Mouse (Mus musculus): ENCODE measurements around the gene Srp14. TPM values are rescaled to one million over a fixed set of nuclear protein-coding genes. Genes with fewer than 3 reads are reported as not detected.

Gene Srp14
- total RNA-seq, 2 experiments from 2014 or later = 131 to 136 TPM

- peak in 1 of 2 experiments; percentile 47 for DNase-seq
Measured at GRCm38 (mm10) chr2:118431589-118431988, 47.9 kb downstream of the Srp14 start.

DNA sequence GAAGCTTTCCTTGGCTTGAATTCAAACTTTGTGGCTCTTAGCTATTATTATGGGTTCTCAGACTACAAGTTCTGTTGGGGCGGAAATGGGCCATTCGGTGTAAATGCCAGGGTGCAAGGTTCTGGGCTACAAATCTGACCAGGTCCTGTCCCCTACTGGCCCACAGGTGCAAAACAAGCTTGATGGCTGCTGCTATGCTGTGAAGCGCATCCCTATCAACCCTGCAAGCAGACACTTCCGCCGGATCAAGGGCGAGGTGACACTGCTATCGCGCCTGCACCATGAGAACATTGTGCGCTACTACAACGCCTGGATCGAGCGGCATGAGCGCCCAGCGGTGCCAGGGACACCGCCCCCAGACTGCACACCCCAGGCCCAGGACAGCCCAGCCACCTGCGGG is 48.9 kb downstream of the Srp14 start:
- no peak for DNase-seq

GRCm38 (mm10) chr2:118429297-118429696 is 50.2 kb downstream of the Srp14 start:
- DNase-seq = no peak

DNA sequence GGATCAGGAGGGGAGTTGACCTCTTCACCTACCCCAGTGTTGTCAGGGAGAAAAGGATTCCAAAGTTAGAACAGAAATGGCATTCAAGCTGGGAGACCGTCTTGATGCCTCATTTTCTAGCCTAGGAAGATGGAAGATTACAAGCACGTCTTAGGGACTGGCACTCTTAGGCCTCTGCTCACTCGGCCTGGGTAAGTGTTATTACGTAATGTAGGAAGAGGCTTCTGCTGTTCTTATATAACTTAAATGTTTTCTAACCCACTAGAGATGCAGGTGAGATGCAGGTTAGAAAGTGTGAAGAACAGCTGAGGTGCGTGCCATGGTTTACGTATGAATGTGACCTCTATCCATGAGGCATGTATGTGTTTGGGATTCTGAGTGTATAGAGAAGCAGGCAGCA is 51.2 kb downstream of the Srp14 start:
- no peak for DNase-seq

Other genes with a start within 250 kb of the Srp14 start
- not detected for gene Fsip1, start 222.7 kb downstream of the Srp14 start, total RNA-seq (2021)
- under 1 TPM in 1 of 2 experiments, not detected in 1; 0.07 TPM for gene Gpr176, start 106.3 kb downstream of the Srp14 start, total RNA-seq (2021)
- 1 to 10 TPM; 5.1 to 7.3 TPM for gene Eif2ak4, start 91.1 kb downstream of the Srp14 start, total RNA-seq (2021)
- gene Bmf, start 70.0 kb upstream of the Srp14 start, total RNA-seq (2021) = 1 to 10 TPM; 5.2 to 5.4 TPM
- gene Bub1b, start 118.5 kb upstream of the Srp14 start, total RNA-seq (2021) = 1 to 10 TPM in 1 of 2 experiments, under 1 TPM in 1; 0.82 to 1.8 TPM
- gene Pak6, start 183.6 kb upstream of the Srp14 start, total RNA-seq (2021) = 1 to 10 TPM; 9.0 to 9.3 TPM
- gene Ankrd63, start 224.3 kb upstream of the Srp14 start, total RNA-seq (2021) = 1 to 10 TPM; 1.1 to 1.3 TPM
- gene Plcb2, start 248.7 kb upstream of the Srp14 start, total RNA-seq (2021) = 1 to 10 TPM; 1.4 to 2.6 TPM